Mouse (Mus musculus) left cerebral cortex, adult 9 months (tissue): ENCODE measurements at regions not wholly inside any gene's neighbourhood (a gene's known extent, or its start where the extent isn't known, plus 50 kb on each side); places are given as distances from the start of the nearest gene placed in this dataset.
"Not testable (repeated sequence)": the region's sequence is repeated elsewhere in the genome, so short reads cannot be mapped to it uniquely, and the experiment has no call there.

ENCODE experiments used
- DNase-seq, 2 experiments: peaks; one replicate each; pipeline ENCODE4 v3.0.0; 2022; ENCODE audit warnings: low spot score in 2 of 2

DNA sequence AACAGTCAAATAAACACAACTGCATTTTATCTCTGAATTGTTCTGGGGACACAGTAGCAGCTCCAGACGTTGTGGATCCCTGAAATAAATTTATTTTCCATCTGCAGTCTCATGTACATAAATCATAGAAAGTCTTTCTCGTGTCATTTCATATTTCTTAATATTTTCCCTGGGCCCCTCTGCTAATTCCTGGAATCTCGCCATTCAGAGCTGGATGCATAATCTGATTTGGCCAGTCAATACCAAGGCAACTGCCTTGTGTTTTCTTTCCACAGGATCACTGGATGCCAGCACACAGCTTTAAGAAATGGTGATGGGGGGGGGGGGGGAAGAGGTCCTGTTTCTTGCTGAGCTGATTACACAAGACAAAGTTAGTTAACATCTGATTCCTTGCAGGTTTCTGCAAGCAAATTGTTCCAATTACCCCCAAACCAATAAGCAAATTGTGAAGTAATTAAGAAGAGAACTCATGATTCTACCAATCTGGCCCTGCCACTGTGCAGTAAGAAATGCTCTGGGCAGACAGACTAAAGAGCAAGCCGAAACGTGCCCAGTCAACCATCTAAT is 824.2 kb upstream of the Sox9 start:
- DNase-seq: no peak

- DNase-seq: no peak
Measured at GRCm38 (mm10) chr11:111961047-111961837, 820.8 kb upstream of the Sox9 start.

GRCm38 (mm10) chr11:111961846-111962245 is 820.2 kb upstream of the Sox9 start:
- no peak for DNase-seq

DNA sequence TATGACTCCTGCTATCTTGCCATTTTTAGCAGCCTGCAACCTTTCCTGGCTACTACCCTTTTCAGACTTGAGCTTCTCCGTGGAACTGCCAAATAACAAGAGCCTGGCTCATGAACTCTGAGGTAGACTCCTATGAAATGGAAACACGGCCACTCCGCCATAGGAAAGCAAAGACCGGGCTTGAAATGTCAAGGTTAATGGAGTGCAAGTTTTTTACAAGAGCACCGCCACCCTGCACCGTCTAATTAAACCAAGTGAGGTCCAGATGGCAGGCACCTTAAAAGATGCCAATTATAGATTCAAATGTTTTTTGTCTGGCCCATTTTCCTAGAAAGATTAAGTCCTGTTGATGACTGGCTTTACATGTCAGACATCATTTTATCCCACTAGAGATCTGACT is 818.0 kb upstream of the Sox9 start:
- DNase-seq: no peak

GRCm38 (mm10) chr11:111966401-111966800 is 815.6 kb upstream of the Sox9 start:
- no peak for DNase-seq

DNA sequence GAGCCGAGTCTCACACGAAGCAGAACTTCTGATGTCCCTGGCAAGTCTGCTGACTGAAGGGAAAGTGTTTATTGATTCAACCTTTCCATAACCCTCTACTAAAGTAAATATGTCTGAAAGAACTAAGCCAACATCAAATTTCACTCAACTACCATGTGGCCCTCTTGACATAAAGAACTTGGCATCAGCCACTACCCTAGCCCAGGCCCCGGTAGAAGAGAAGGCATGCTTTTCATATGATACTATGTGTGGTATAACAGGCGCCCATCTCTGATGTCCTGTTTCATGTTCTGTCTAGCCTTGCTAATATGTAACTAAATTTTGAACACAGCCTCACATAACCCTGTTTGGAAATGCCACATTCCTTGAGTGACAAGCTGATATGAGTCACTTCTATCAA is 811.0 kb upstream of the Sox9 start:
- no peak for DNase-seq

DNA sequence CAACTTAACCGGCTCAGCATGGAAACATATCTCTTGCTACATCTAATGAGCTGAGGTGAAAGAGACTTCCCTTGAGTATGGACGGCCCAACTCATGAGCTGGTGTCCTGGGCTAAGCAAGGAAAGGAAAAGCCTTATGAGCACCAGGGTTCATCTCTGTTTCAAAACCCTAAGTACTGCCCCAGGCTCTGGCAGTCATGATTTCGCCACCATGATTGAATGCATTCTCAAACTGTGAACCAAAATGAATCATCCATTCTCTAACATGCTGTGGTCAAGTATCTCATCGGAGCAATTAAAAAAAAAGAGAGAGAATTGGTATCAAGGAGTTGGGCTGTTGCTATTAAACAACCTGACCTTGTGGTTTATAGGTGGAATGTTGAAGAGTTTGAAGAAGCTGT is 803.4 kb upstream of the Sox9 start:
- no peak for DNase-seq

DNA sequence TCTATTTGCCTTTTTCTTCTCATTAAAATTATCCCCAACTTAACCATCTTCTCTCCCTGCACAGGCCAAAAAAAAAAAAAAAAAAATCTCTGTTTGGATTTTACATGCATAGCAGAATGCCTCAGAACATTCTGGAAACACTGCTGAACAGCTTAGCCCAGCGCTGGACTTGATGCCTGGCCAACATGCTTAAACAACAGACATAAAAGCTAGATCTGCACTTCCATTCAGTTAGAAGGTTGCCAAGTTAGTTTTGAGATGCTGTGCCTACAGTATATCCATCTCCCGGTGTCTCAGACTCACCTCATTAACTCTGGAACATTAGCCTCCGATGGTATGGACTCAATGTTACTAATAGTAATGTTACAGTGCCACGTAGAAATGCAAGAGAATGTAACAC is 785.6 kb upstream of the Sox9 start:
- DNase-seq: no peak

DNA sequence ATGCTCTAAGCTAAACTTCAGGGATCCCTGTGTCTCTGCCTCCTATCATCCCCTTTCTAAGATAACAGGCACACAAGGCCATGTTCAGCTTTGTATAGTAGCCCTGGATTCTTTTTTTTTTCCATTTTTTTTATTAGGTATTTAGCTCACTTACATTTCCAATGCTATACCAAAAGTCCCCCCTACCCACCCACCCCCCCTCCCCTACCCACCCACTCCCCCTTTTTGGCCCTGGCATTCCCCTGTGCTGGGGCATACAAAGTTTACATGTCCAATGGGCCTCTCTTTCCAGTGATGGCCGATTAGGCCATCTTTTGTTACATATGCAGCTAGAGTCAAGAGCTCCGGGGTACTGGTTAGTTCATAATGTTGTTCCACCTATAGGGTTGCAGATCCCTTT is 771.2 kb upstream of the Sox9 start:
- not testable (repeated sequence) for DNase-seq

DNA sequence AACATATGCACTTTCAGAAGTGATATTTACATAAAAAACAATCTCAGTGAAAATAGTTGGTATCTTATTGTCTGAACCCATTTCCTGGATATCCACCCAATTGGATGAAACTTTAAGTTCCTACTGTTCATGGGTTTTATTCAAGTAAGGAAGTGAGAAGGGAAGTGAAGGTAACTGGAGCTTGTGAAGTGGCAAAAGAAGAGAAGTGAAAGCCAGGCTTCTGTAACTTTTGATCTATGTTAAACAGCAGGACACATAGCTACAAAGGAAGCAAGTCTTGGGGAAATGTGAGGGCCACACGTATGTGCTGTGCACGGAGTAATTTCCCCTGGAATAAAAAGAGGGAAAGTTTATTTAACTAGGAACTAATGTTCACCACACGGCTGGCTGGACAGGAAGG is 764.1 kb upstream of the Sox9 start:
- DNase-seq: no peak

DNA sequence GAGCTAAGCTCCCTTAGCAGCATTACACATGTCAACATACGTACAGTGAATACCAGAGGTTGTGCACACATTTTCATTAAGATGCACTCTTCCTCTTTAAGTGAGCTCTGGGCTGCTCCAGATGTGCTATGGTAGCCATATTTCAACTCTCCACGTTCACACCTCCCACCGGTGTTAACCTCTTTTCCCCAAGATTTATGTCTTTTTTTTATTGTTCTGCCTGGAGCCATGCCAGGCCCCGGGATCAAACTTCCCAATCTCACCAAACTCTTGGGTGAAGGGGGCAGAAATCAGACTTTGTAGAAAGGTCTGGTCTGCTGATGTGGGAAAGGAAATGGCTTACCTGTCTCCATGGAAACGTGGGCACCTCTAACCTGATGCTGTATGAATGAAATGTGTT is 754.0 kb upstream of the Sox9 start:
- DNase-seq: no peak

GRCm38 (mm10) chr11:112038741-112039140 is 743.3 kb upstream of the Sox9 start:
- DNase-seq: no peak

GRCm38 (mm10) chr11:112044455-112044854 is 737.6 kb upstream of the Sox9 start:
- no peak for DNase-seq

DNA sequence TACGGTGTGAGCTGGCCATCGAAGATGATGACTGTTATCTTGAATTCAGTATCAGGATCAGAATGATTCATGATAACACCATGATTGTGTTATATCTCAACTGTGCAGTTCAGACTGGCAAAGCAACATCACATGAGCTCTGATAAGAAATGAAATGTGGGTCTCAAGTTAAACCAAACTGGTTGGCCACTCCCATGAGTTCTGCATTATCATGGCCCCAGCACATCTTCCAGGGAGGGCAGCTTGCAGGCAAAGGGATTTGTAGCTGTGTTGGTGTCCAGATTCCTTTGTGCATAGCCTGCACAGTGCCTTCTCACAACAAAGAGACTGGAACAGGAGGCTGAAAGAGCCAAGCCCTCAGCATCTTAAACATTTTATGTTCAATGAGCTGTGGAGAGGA is 736.7 kb upstream of the Sox9 start:
- no peak for DNase-seq

- no peak for DNase-seq
Measured at GRCm38 (mm10) chr11:112050362-112050761, 731.7 kb upstream of the Sox9 start.

DNA sequence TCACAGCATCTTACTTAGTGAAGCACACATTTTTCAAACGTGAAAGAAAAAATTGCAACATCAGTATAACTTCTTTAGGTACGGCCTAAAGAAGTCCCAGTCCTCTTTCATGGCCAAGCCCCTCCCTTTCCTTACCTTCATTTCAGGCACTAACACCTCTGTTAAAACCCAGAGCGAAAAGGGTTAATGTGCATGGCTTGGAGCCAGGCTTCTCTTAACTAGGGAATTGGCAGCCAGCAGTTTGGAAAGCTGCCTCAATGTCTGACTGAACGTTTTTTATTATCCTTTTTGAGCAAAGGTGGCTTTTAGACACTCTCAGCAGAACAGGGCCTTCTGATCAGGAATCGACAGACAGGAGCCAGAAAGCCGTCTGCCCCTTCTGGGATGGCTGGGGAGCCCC is 726.4 kb upstream of the Sox9 start:
- DNase-seq: no peak

GRCm38 (mm10) chr11:112067176-112067575 is 714.8 kb upstream of the Sox9 start:
- no peak for DNase-seq

GRCm38 (mm10) chr11:112068821-112069220 is 713.2 kb upstream of the Sox9 start:
- no peak for DNase-seq

DNA sequence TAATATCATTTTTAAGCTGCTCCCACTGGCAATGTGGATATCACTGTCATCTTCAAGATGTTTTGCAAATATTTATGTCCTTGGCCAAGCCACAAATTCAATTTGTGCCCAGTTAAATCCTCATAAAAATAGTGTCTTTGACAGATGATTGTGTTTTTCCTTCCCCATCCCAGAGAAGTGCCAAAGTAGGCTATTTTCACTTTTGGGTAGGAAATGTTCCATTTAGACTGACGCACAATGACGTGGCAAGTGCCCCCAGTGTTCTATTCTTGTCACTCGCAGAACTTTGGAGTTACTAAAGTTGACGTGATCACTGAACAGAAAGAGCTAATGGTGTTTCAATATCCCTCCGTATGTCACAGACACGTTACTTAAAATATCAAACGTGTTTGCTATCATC is 710.5 kb upstream of the Sox9 start:
- DNase-seq: peak; percentile 8 to 39

DNA sequence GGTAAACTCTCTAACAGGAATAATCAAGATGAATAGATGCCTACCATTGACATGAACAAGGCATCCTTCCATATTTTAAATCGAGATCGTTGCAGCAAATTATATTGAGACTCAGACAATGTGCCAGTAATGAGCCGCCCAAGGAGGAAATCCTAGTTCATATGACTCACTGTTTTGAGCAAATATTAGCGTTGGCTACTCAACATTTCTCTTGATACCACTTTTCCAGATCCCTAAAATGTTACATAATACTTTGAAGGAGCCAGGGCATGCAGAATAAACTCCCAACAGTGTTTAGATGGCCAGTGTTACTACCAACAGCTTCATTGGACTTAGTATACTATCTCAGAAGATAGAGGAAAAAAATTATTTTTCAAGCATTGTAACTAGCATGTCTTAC is 700.6 kb upstream of the Sox9 start:
- DNase-seq: no peak

- no peak for DNase-seq
Measured at GRCm38 (mm10) chr11:112083019-112083418, 699.0 kb upstream of the Sox9 start.

DNA sequence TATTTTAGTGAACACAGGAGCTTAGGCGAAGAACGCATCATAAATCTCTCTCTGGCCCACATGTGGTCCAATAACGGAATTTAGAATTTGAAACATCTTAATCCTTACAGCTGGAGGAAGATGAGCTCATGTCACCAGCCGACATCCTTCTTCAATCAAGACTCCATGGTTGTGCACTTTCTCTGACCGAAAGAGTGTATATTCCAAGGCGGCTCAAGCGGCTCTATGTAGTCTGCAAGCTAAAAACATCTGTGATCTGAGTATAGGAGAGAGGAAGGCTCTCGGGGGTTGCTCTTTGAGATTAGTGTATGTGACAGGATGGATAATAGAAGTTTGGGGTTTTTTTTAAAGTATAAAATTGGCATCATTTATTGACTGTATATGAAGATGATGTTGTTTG is 689.9 kb upstream of the Sox9 start:
- DNase-seq: no peak

DNA sequence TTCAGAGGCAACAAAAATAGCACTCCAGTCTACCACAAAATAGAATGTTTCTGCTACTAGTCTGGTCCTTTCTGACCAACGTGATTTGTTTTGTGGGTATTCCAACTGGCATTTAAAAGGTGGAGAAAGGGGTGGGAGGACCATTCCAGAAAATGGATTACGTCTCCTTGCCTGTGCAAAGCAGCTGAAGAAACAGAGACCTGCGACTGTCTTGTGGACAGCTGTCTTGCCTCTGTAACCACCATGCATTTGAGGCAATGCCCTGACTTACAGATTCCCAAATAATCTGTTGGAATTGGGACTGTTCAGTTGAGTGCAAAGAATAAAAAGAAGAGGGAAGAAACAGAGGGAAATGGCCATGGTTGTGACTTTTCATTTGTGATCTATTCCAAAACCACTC is 687.0 kb upstream of the Sox9 start:
- DNase-seq: no peak

GRCm38 (mm10) chr11:112098161-112098560 is 683.9 kb upstream of the Sox9 start:
- DNase-seq: no peak
